Mouse (Mus musculus) embryonic fibroblast, embryonic 13.5 days (primary cell): ENCODE results near the gene Polr2j.

ENCODE experiments used
- CTCF ChIP-seq: IDR thresholded peaks from 2 replicates; pipeline ENCODE4 v1.5.1; 2011; ENCODE audit warnings: mild to moderate bottlenecking, control low read depth, low read length, moderate library complexity, borderline replicate concordance; ENCODE audit not compliant: insufficient read depth
- POLR2A ChIP-seq: IDR thresholded peaks from 2 replicates; pipeline ENCODE4 v1.6.1; 2011; ENCODE audit warnings: low read depth, mild to moderate bottlenecking, control low read depth, low read length, moderate library complexity

DNA sequence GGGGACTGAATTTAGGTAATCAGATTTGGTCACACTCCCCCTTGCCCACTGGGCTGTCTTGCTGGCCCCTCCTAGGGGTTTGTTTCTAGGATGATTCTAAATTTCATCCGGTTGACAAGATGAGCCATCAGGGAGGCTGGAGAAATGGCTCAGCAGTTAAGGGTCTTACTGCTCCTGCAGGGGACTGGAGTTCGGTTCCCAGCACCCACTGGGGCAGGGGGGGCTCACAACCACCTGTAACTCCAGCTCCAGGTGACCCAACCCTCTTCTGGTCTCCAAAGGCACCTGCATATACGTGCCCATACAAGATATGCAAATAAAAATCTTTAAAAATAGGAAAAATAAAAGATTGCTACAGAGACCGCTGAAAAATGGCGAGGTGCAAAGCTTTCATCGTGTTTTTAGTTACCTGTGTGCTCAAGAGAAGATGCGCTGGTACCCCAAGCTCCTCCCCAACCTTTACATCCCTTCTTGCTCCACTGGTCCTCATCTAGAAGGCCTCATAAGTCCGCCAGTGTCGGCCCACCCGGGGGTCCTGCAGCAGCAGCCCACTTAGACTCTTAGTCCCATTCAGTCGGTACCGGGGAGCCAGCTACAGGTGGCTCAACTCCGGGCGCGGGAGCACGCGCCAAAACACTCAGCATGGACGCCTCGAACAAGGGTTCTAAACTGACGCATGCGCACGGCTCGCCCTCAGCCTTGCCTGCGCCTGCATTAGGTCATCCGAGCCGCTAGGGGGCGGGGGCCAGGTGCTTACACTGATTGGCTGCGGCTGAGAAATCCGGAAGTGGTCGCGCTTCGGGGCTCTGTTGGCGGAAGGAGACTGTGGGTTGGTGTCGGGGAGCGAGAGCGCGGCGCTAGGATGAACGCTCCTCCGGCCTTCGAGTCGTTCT, at the start of gene Polr2j:
- TF ChIP-seq POLR2A (peak; percentile 74; the same call in 1 of the 2 replicates), CTCF (peak; percentile 89)
